Mouse (Mus musculus): Measurements from ENCODE around the gene Qk. TPM values are rescaled to one million over a fixed set of nuclear protein-coding genes. Genes with fewer than 3 reads are reported as not detected.

Qk gene
- total and polyA plus RNA-seq, 3 experiments: 58.4 to 1,938 (median 128) TPM

DNA sequence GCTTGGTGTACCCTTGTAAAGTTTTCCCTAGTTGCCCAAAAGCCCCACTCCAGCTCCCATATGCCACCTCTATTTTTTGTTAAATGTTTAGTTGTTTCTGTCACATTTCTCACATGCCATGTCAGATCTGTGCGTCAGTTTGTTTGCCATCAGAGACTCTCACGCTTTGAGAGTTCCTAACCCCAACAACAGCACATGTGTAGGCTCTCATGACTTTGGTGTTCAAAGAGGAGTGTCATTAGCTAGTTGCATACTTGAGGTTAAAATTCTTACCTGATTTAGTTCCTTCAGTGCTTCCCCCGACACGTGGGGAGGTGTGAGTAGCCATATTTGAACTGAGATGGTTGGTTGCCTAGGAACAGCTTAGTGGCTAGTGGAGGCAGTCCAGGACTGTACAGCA, 2.1 kb upstream of the Qk start:
- no peak overlapping the region for H3K9ac ChIP-seq (ENCODE audit: control insufficient read depth, low read depth, low read length, poor library complexity, severe bottlenecking)
- no peaks in the 10 kb centered on the region for H3K9me3 ChIP-seq (replicated peaks; ENCODE audit: insufficient read depth, low read length)
- H3K27ac ChIP-seq (ENCODE audit: control insufficient read depth, low read depth, low read length): no peak overlapping the region
- H3K27me3 ChIP-seq (ENCODE audit: control insufficient read depth in 1 of 2, insufficient read depth in 2 of 2, low read length in 2 of 2): no peaks in the 10 kb centered on the region
- no peak for TF ChIP-seq CHD1 (IDR thresholded peaks at IDR 0.05; ENCODE audit: low read depth, low read length)
- TF ChIP-seq SMC3 (IDR thresholded peaks at IDR 0.05; ENCODE audit: low read depth, low read length): no peak
- no peak for TF ChIP-seq POLR2AphosphoS2 (IDR thresholded peaks at IDR 0.05; ENCODE audit: low read length)
- TF ChIP-seq CTCF (IDR thresholded peaks at IDR 0.05 in 2 of 3, conservative IDR thresholded peaks at IDR 0.05 in 1 of 3; ENCODE audit: control insufficient read depth in 1 of 3, insufficient read depth in 1 of 3, low read depth in 2 of 3, low read length in 3 of 3, poor library complexity in 1 of 3, severe bottlenecking in 1 of 3): no peak
- no peak for TF ChIP-seq TBP (IDR thresholded peaks at IDR 0.05; ENCODE audit: low read depth, low read length)
- no peak for TF ChIP-seq USF2 (IDR thresholded peaks at IDR 0.05; ENCODE audit: borderline replicate concordance in 1 of 2, insufficient read depth in 1 of 2, low read depth in 1 of 2, low read length in 2 of 2)
- no peak for TF ChIP-seq MYC (IDR thresholded peaks at IDR 0.05; ENCODE audit: low read depth, low read length)
- no peak for TF ChIP-seq ETS1 (IDR thresholded peaks at IDR 0.05; ENCODE audit: low read depth, low read length)
- no peak for DNase-seq (ENCODE audit: low read depth, low spot score)
- no peak overlapping the region for H3K4me3 ChIP-seq (ENCODE audit: control insufficient read depth in 1 of 2, insufficient read depth in 1 of 2, low read depth in 2 of 2, low read length in 2 of 2)
- H3K79me2 ChIP-seq (ENCODE audit: control insufficient read depth, insufficient read depth, low read length, poor library complexity): peaks cover 23% of the 10 kb centered on the region
- H3K36me3 ChIP-seq (ENCODE audit: control insufficient read depth in 1 of 2, insufficient read depth in 2 of 2, low read length in 2 of 2): peaks cover 0 to 9% of the 10 kb centered on the region in 2 experiments; a peak in 2 of 4 replicates
- H3K4me1 ChIP-seq (ENCODE audit: control insufficient read depth in 1 of 2, insufficient read depth in 2 of 2, low read length in 2 of 2): no peaks in the 10 kb centered on the region

DNA sequence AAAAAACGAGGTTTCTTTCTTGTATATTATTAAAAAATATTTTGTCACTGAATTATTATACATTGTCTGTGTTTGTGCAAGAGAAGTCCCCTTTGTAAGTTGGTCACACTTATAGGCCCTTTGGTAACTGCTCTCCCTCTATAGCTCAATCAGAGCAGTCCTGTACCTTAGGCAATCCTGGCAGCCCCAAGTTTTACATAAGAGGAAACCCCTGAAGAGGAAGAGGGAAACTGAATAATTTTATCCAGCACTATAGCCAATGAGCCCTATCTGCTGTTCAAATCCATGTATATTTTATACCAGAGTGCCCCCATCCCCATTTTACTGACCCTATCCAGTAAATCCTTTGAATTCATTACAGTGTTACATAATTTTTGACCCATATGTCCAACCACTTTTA, 1.4 kb upstream of the Qk start:
- Histone ChIP-seq H3K4me1 (ENCODE audit: control insufficient read depth in 1 of 2, insufficient read depth in 2 of 2, low read length in 2 of 2) (no peaks in the 10 kb centered on the region; a peak in 1 of 4 replicates), H3K79me2 (ENCODE audit: control insufficient read depth, insufficient read depth, low read length, poor library complexity) (peaks cover 28% of the 10 kb centered on the region), H3K4me3 (ENCODE audit: control insufficient read depth in 1 of 2, insufficient read depth in 1 of 2, low read depth in 2 of 2, low read length in 2 of 2) (peak overlapping the region in 1 of 2 experiments; percentile 92; a peak in 1 of 4 replicates), H3K27me3 (ENCODE audit: control insufficient read depth in 1 of 2, insufficient read depth in 2 of 2, low read length in 2 of 2) (no peaks in the 10 kb centered on the region), H3K27ac (ENCODE audit: control insufficient read depth, low read depth, low read length) (no peak overlapping the region), H3K36me3 (ENCODE audit: control insufficient read depth in 1 of 2, insufficient read depth in 2 of 2, low read length in 2 of 2) (peaks cover 0 to 9% of the 10 kb centered on the region in 2 experiments; a peak in 2 of 4 replicates), H3K9me3 (replicated peaks; ENCODE audit: insufficient read depth, low read length) (no peaks in the 10 kb centered on the region), H3K9ac (ENCODE audit: control insufficient read depth, low read depth, low read length, poor library complexity, severe bottlenecking) (no peak overlapping the region)
- no peak for TF ChIP-seq RAD21 (IDR thresholded peaks at IDR 0.05; ENCODE audit: low read depth, low read length)
- TF ChIP-seq ETS1 (IDR thresholded peaks at IDR 0.05; ENCODE audit: low read depth, low read length): no peak
- TF ChIP-seq CTCF (IDR thresholded peaks at IDR 0.05 in 2 of 3, conservative IDR thresholded peaks at IDR 0.05 in 1 of 3; ENCODE audit: control insufficient read depth in 1 of 3, insufficient read depth in 1 of 3, low read depth in 2 of 3, low read length in 3 of 3, poor library complexity in 1 of 3, severe bottlenecking in 1 of 3): no peak
- no peak for TF ChIP-seq ZC3H11A (IDR thresholded peaks at IDR 0.05; ENCODE audit: low read depth, low read length)
- TF ChIP-seq CHD1 (IDR thresholded peaks at IDR 0.05; ENCODE audit: low read depth, low read length): no peak
- TF ChIP-seq EP300 (IDR thresholded peaks at IDR 0.05; ENCODE audit: low read depth in 1 of 2, low read length in 2 of 2): no peak
- TF ChIP-seq GABPA (IDR thresholded peaks at IDR 0.05; ENCODE audit: low read depth, low read length): no peak
- peak; percentile 32 for DNase-seq (ENCODE audit: low read depth, low spot score)

DNA sequence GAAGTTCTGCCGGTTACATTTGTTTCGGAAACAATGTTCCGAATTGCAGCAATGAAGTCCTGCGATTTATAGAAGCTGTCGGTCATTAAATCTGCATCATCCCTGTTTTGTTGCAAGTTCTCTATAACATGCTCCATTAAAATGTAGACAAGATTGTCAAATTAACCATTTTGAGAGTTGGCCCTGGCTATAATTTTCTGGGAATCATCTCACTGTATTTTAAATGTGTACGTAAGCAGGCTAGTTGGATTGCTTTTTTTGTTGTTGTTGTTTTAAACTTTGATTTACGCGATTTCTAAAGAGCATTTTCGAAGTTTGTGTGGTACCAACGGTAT, 769 bp upstream of the Qk start:
- peak overlapping the region; percentile 77 to 92 for H3K4me3 ChIP-seq (ENCODE audit: control insufficient read depth in 1 of 2, insufficient read depth in 1 of 2, low read depth in 2 of 2, low read length in 2 of 2)
- peak overlapping the region; percentile 76 for H3K9ac ChIP-seq (ENCODE audit: control insufficient read depth, low read depth, low read length, poor library complexity, severe bottlenecking)
- H3K9me3 ChIP-seq (replicated peaks; ENCODE audit: insufficient read depth, low read length): no peaks in the 10 kb centered on the region
- no peaks in the 10 kb centered on the region; a peak in 2 of 4 replicates for H3K4me1 ChIP-seq (ENCODE audit: control insufficient read depth in 1 of 2, insufficient read depth in 2 of 2, low read length in 2 of 2)
- no peak overlapping the region; the same call in 1 of the 2 replicates for H3K27ac ChIP-seq (ENCODE audit: control insufficient read depth, low read depth, low read length)
- H3K27me3 ChIP-seq (ENCODE audit: control insufficient read depth in 1 of 2, insufficient read depth in 2 of 2, low read length in 2 of 2): no peaks in the 10 kb centered on the region
- TF ChIP-seq MEF2A (IDR thresholded peaks at IDR 0.05; ENCODE audit: extremely low read depth, insufficient replicate concordance, low read depth, low read length, poor library complexity, severe bottlenecking): no peak
- no peak for TF ChIP-seq BHLHE40 (IDR thresholded peaks at IDR 0.05; ENCODE audit: borderline replicate concordance, low read depth, low read length)
- no peak for TF ChIP-seq TBP (IDR thresholded peaks at IDR 0.05; ENCODE audit: low read depth, low read length)
- no peak for TF ChIP-seq MYB (IDR thresholded peaks at IDR 0.05; ENCODE audit: low read depth, low read length)
- TF ChIP-seq USF2 (IDR thresholded peaks at IDR 0.05; ENCODE audit: borderline replicate concordance in 1 of 2, insufficient read depth in 1 of 2, low read depth in 1 of 2, low read length in 2 of 2): no peak
- no peak for TF ChIP-seq TCF12 (IDR thresholded peaks at IDR 0.05; ENCODE audit: low read depth, low read length)
- TF ChIP-seq GATA1 (IDR thresholded peaks at IDR 0.05; ENCODE audit: low read depth, low read length): no peak
- TF ChIP-seq POLR2AphosphoS5 (IDR thresholded peaks at IDR 0.05; ENCODE audit: borderline replicate concordance, low read depth, low read length): no peak
- TF ChIP-seq GABPA (IDR thresholded peaks at IDR 0.05; ENCODE audit: low read depth, low read length): no peak
- TF ChIP-seq NELFE (IDR thresholded peaks at IDR 0.05; ENCODE audit: low read depth, low read length): no peak
- TF ChIP-seq SMC3 (IDR thresholded peaks at IDR 0.05; ENCODE audit: low read depth, low read length): no peak
- no peak for DNase-seq (ENCODE audit: low read depth, low spot score)
- H3K36me3 ChIP-seq (ENCODE audit: control insufficient read depth in 1 of 2, insufficient read depth in 2 of 2, low read length in 2 of 2): peaks cover 0 to 11% of the 10 kb centered on the region in 2 experiments; a peak in 2 of 4 replicates
- H3K79me2 ChIP-seq (ENCODE audit: control insufficient read depth, insufficient read depth, low read length, poor library complexity): peaks cover 30% of the 10 kb centered on the region

Data from MEL (cell line).